Mouse (Mus musculus) brain, embryonic 14.5 days (tissue): ENCODE results near the gene Tuba3b.

Experiments
- CTCF ChIP-seq: fragments of 200-500 bp; IDR thresholded peaks from 2 replicates; pipeline ENCODE4 v1.5.1; 2012; ENCODE audit warnings: inconsistent platforms, mild to moderate bottlenecking, moderate library complexity, borderline replicate concordance; ENCODE audit not compliant: insufficient read depth, insufficient read length; ENCODE audit errors: extremely low read depth
- POLR2A ChIP-seq: fragments of 200-500 bp; IDR thresholded peaks from 2 replicates; pipeline ENCODE4 v1.6.1; 2012; ENCODE audit warnings: mild to moderate bottlenecking, inconsistent platforms, borderline replicate concordance; ENCODE audit not compliant: poor library complexity, insufficient read depth, insufficient read length, severe bottlenecking; ENCODE audit errors: extremely low read depth

- no peak for TF ChIP-seq CTCF
- no peak for TF ChIP-seq POLR2A
Measured at GRCm38 (mm10) chr6:145595905-145596304, 19.7 kb upstream of the Tuba3b start.
